Mouse (Mus musculus): ENCODE measurements around the gene Naa80.
"Not testable (repeated sequence)": the region's sequence is repeated elsewhere in the genome, so short reads cannot be mapped to it uniquely, and the experiment has no call there.

DNA sequence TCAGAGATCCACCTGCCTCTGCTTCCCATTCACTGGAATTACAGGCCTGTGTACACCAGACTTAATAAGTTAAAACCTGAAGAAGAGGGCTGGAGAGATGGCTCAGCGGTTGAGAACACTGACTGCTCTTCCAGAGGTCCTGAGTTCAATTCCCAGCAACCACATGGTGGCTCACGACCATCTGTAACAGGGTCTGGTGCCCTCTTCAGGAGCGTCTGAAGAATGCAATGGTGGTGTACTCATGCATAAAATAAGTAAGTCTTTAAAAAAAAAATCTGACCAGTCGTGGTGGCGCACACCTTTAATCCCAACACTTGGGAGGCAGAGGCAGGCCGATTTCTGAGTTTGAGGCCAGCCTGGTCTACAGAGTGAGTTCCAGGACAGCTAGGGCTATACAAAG lies 4.9 kb upstream of the Naa80 start:
- TF ChIP-seq CTCF (conservative IDR thresholded peaks at IDR 0.05; ENCODE audit: low read length) = peak; percentile 25
- TF ChIP-seq NANOG, POU5F1 (IDR thresholded peaks at IDR 0.05; ENCODE audit: borderline replicate concordance, low read length): not testable (repeated sequence)
